Mouse (Mus musculus): Measurements from ENCODE around the gene Rab44.
"Not testable (repeated sequence)": the region's sequence is repeated elsewhere in the genome, so short reads cannot be mapped to it uniquely, and the experiment has no call there.

Rab44 gene

GRCm38 (mm10) chr17:29091348-29091944, 22.5 kb upstream of the Rab44 start:
- no peak for DNase-seq

- DNase-seq: no peak
Measured at GRCm38 (mm10) chr17:29092497-29092896, 21.4 kb upstream of the Rab44 start.

GRCm38 (mm10) chr17:29093110-29093952, 20.6 kb upstream of the Rab44 start:
- peak; percentile 90 to 94 for DNase-seq

- peak; percentile 25 to 58 for DNase-seq
Measured at GRCm38 (mm10) chr17:29093961-29094309, 20.0 kb upstream of the Rab44 start.

GRCm38 (mm10) chr17:29094310-29095181, 19.4 kb upstream of the Rab44 start:
- peak; percentile 62 to 74 for DNase-seq

- DNase-seq: peak; percentile 95 to 96
Measured at GRCm38 (mm10) chr17:29095201-29095733, 18.7 kb upstream of the Rab44 start.

GRCm38 (mm10) chr17:29096245-29096644, 17.7 kb upstream of the Rab44 start:
- DNase-seq: no peak

- DNase-seq: no peak
Measured at GRCm38 (mm10) chr17:29096851-29097561, 16.9 kb upstream of the Rab44 start.

- no peak for DNase-seq
Measured at GRCm38 (mm10) chr17:29098291-29098690, 15.7 kb upstream of the Rab44 start.

- DNase-seq: no peak
Measured at GRCm38 (mm10) chr17:29099076-29099475, 14.9 kb upstream of the Rab44 start.

GRCm38 (mm10) chr17:29100627-29101026, 13.3 kb upstream of the Rab44 start:
- no peak for DNase-seq

- not testable (repeated sequence) for DNase-seq
Measured at GRCm38 (mm10) chr17:29110356-29110755, 3.6 kb upstream of the Rab44 start.

GRCm38 (mm10) chr17:29111332-29111731, 2.6 kb upstream of the Rab44 start:
- DNase-seq: no peak

- DNase-seq: peak in 1 of 2 experiments; percentile 0
Measured at GRCm38 (mm10) chr17:29116023-29116422, 2.1 kb downstream of the Rab44 start.

- DNase-seq: peak in 1 of 2 experiments; percentile 0
Measured at GRCm38 (mm10) chr17:29117006-29117648, 3.2 kb downstream of the Rab44 start.

GRCm38 (mm10) chr17:29118057-29118456, 4.1 kb downstream of the Rab44 start:
- DNase-seq: no peak

- DNase-seq: peak; percentile 42 to 56
Measured at GRCm38 (mm10) chr17:29120666-29121065, 6.7 kb downstream of the Rab44 start.

GRCm38 (mm10) chr17:29122817-29123216, 8.9 kb downstream of the Rab44 start:
- peak; percentile 68 to 76 for DNase-seq

GRCm38 (mm10) chr17:29123578-29124174, 9.7 kb downstream of the Rab44 start:
- DNase-seq: peak in 1 of 2 experiments; percentile 40

GRCm38 (mm10) chr17:29126561-29126960, 12.6 kb downstream of the Rab44 start:
- DNase-seq: peak in 1 of 2 experiments; percentile 0

- no peak for DNase-seq
Measured at GRCm38 (mm10) chr17:29129341-29129740, 15.4 kb downstream of the Rab44 start.

Data from kidney, postnatal 4 days (tissue).